Mouse (Mus musculus) heart, adult 10 weeks (tissue): ENCODE data around the gene Nlrx1. TPM values are rescaled to one million over a fixed set of nuclear protein-coding genes. Genes with fewer than 3 reads are reported as not detected.

Experiments
- polyA plus RNA-seq: library from polyadenylated mRNA; stranded (reverse); fragments of 350-450 nt; fragmentation: Illumina TruSeq; extraction: RNeasy Lipid Tissue Mini Kit (QIAGEN cat#74804); gene quantifications from one replicate; pipeline ENCODE4 v1.2.3, GENCODE M21; 2014; ENCODE audit warnings: low read depth, low replicate concordance

Gene Nlrx1
- 13.5 TPM for polyA plus RNA-seq

GRCm38 (mm10) chr9:44268432-44268831 lies at the start of gene Nlrx1:
Gene Nlrx1 (minus strand): TSS chr9:44268599.

GRCm38 (mm10) chr9:44305466-44306079 lies 37.2 kb upstream of the Nlrx1 start, which contains the start of gene Hinfp:
Gene Hinfp (minus strand): TSS chr9:44305671.

GRCm38 (mm10) chr9:44288076-44288958 lies 19.9 kb upstream of the Nlrx1 start, which contains the start of gene Abcg4:
Gene Abcg4 (minus strand): TSS chr9:44288615.

GRCm38 (mm10) chr9:44251314-44251713 lies 17.1 kb downstream of the Nlrx1 start, which contains the start of gene Pdzd3:
Gene Pdzd3 (minus strand): TSS chr9:44251471.

GRCm38 (mm10) chr9:44240399-44240798 lies 28.0 kb downstream of the Nlrx1 start, which contains the start of gene Ccdc153:
Gene Ccdc153 (plus strand): TSS chr9:44240676.

GRCm38 (mm10) chr9:44233802-44234478 lies 34.5 kb downstream of the Nlrx1 start, which contains the start of gene Cbl:
Gene Cbl (minus strand): TSS chr9:44234049.

Other genes with a start within 250 kb of the Nlrx1 start
- gene Thy1, start 225.2 kb downstream of the Nlrx1 start, polyA plus RNA-seq, result 18.9 TPM
- gene Usp2, start 201.6 kb downstream of the Nlrx1 start, polyA plus RNA-seq, result 58.5 TPM
- not detected for gene Mfrp, start 166.9 kb downstream of the Nlrx1 start, polyA plus RNA-seq
- 5.8 TPM for gene C1qtnf5, start 161.4 kb downstream of the Nlrx1 start, polyA plus RNA-seq
- gene Gm49380, start 155.1 kb downstream of the Nlrx1 start, polyA plus RNA-seq, result 0.18 TPM
- 5.6 TPM for gene Rnf26, start 155.1 kb downstream of the Nlrx1 start, polyA plus RNA-seq
- 45.0 TPM for gene Mcam, start 134.1 kb downstream of the Nlrx1 start, polyA plus RNA-seq
- 9.4 TPM for gene Cbl, start 34.5 kb downstream of the Nlrx1 start, polyA plus RNA-seq
- gene Ccdc153, start 27.9 kb downstream of the Nlrx1 start, polyA plus RNA-seq, result not detected
- 2.5 TPM for gene Pdzd3, start 17.1 kb downstream of the Nlrx1 start, polyA plus RNA-seq
- gene Abcg4, start 20.0 kb upstream of the Nlrx1 start, polyA plus RNA-seq, result 0.47 TPM
- 7.7 TPM for gene Hinfp, start 37.1 kb upstream of the Nlrx1 start, polyA plus RNA-seq
- gene C2cd2l, start 51.7 kb upstream of the Nlrx1 start, polyA plus RNA-seq, result 16.3 TPM
- gene Dpagt1, start 57.4 kb upstream of the Nlrx1 start, polyA plus RNA-seq, result 17.7 TPM
- 8.9 TPM for gene H2afx, start 66.1 kb upstream of the Nlrx1 start, polyA plus RNA-seq
- gene Hmbs, start 75.6 kb upstream of the Nlrx1 start, polyA plus RNA-seq, result 44.7 TPM
- gene Vps11, start 93.1 kb upstream of the Nlrx1 start, polyA plus RNA-seq, result 19.6 TPM
- gene Hyou1, start 110.9 kb upstream of the Nlrx1 start, polyA plus RNA-seq, result 24.8 TPM
- 25.1 TPM for gene Slc37a4, start 128.3 kb upstream of the Nlrx1 start, polyA plus RNA-seq
- 932 TPM for gene Rps25, start 138.5 kb upstream of the Nlrx1 start, polyA plus RNA-seq
- 48.1 TPM for gene Trappc4, start 139.0 kb upstream of the Nlrx1 start, polyA plus RNA-seq
- 13.8 TPM for gene Ccdc84, start 150.0 kb upstream of the Nlrx1 start, polyA plus RNA-seq
- gene Foxr1, start 172.5 kb upstream of the Nlrx1 start, polyA plus RNA-seq, result not detected
- gene Upk2, start 186.4 kb upstream of the Nlrx1 start, polyA plus RNA-seq, result not detected
- gene Bcl9l, start 214.2 kb upstream of the Nlrx1 start, polyA plus RNA-seq, result 22.5 TPM